In genomic region chr2:106431141-106431540, GRCm38 (mm10) we compare ENCODE assay signal across 9 mouse cellular contexts.
DNase-seq lines count a peak whose midpoint lies in the region; ATAC-seq lines count a peak whose summit lies in the region.
"Had no signal": no experiment of that assay in that cellular context is flagged by ENCODE, and none has a peak within 500 bp of the region (broad histone marks: within the 10 kb centered on the region; RNA-seq: fewer than 3 reads in every experiment).

No protein-coding gene starts in this region.

- 0 out of 2 replicates have a peak overlapping the region, but pooled peaks have one; percentile 15 for H3K27ac ChIP-seq in embryonic facial prominence, embryonic 10.5 days (replicated peaks)
- H3K27ac ChIP-seq in heart, embryonic 10.5 days = peak overlapping the region; percentile 29; the same call in 1 of the 2 replicates
- H3K27ac ChIP-seq in kidney, embryonic 14.5 days (ENCODE audit: low read depth, low read length) = no peak overlapping the region
- H3K27ac ChIP-seq in limb, embryonic 12.5 days = no peak overlapping the region
- 0 out of 2 replicates have a peak overlapping the region, but pooled peaks have one; percentile 19 for H3K27ac ChIP-seq in neural tube, embryonic 13.5 days (replicated peaks)

- 26% methylated on average over 8 of the region's 8 CpGs for WGBS in embryonic facial prominence, embryonic 10.5 days
- 30% methylated on average over 8 of the region's 8 CpGs for WGBS in heart, embryonic 10.5 days
- WGBS in kidney, embryonic 14.5 days = 30% methylated on average over 8 of the region's 8 CpGs
- 30% methylated on average over 8 of the region's 8 CpGs for WGBS in limb, embryonic 12.5 days
- 30% methylated on average over 8 of the region's 8 CpGs for WGBS in neural tube, embryonic 13.5 days

- no peak overlapping the region for H3K4me2 ChIP-seq in kidney, embryonic 14.5 days (replicated peaks; ENCODE audit: low read depth, low read length)
- H3K4me2 ChIP-seq in limb, embryonic 12.5 days = peak overlapping the region; percentile 34
- H3K4me2 ChIP-seq in neural tube, embryonic 13.5 days = peak overlapping the region; percentile 48

- no peak overlapping the region for H3K9ac ChIP-seq in kidney, embryonic 14.5 days (ENCODE audit: low read depth, low read length)
- H3K9ac ChIP-seq in limb, embryonic 12.5 days (replicated peaks) = no peak overlapping the region
- peak overlapping the region; percentile 43 for H3K9ac ChIP-seq in neural tube, embryonic 13.5 days

- 0 out of 2 replicates have a peak, but pooled peaks have one; percentile 24 for ATAC-seq in kidney, embryonic 14.5 days (ENCODE audit: low FRiP score, low TSS enrichment)
- no peak for ATAC-seq in limb, embryonic 12.5 days (ENCODE audit: insufficient number of reproducible peaks, insufficient read depth, low FRiP score, low TSS enrichment, low read depth)
- peak; percentile 79 for ATAC-seq in neural tube, embryonic 13.5 days (ENCODE audit: low read depth)

- peaks cover 53% of the 10 kb centered on the region for H3K4me1 ChIP-seq in embryonic facial prominence, embryonic 10.5 days
- H3K4me1 ChIP-seq in heart, embryonic 10.5 days = peaks cover 29% of the 10 kb centered on the region
- 0 out of 2 replicates have a peak, but pooled peaks cover 5% of the 10 kb centered on the region for H3K4me1 ChIP-seq in kidney, embryonic 14.5 days (ENCODE audit: control insufficient read depth, insufficient read depth, low read length)
- peaks cover 46% of the 10 kb centered on the region for H3K4me1 ChIP-seq in limb, embryonic 12.5 days (replicated peaks)
- peaks cover 23% of the 10 kb centered on the region for H3K4me1 ChIP-seq in neural tube, embryonic 13.5 days (replicated peaks)

- no peaks in the 10 kb centered on the region for H3K36me3 ChIP-seq in embryonic facial prominence, embryonic 10.5 days (replicated peaks)
- H3K36me3 ChIP-seq in heart, embryonic 10.5 days = no peaks in the 10 kb centered on the region
- H3K36me3 ChIP-seq in kidney, embryonic 14.5 days (ENCODE audit: control insufficient read depth, insufficient read depth, low read length) = no peaks in the 10 kb centered on the region
- H3K36me3 ChIP-seq in limb, embryonic 12.5 days = no peaks in the 10 kb centered on the region
- no peaks in the 10 kb centered on the region for H3K36me3 ChIP-seq in neural tube, embryonic 13.5 days
- H3K36me3 ChIP-seq: G1E had no signal

- H3K27me3 ChIP-seq in embryonic facial prominence, embryonic 10.5 days (replicated peaks; ENCODE audit: low read depth, poor library complexity, severe bottlenecking) = peaks cover 28% of the 10 kb centered on the region
- no peaks in the 10 kb centered on the region for H3K27me3 ChIP-seq in heart, embryonic 10.5 days (ENCODE audit: insufficient read depth, poor library complexity, severe bottlenecking)
- H3K27me3 ChIP-seq in kidney, embryonic 14.5 days (ENCODE audit: control insufficient read depth, insufficient read depth, low read length) = 0 out of 2 replicates have a peak, but pooled peaks cover 4% of the 10 kb centered on the region
- H3K27me3 ChIP-seq in limb, embryonic 12.5 days = peaks cover 8% of the 10 kb centered on the region
- no peaks in the 10 kb centered on the region; the same call in 1 of the 2 replicates for H3K27me3 ChIP-seq in neural tube, embryonic 13.5 days

- H3K9me3 ChIP-seq in embryonic facial prominence, embryonic 10.5 days = no peaks in the 10 kb centered on the region
- no peaks in the 10 kb centered on the region for H3K9me3 ChIP-seq in heart, embryonic 10.5 days
- H3K9me3 ChIP-seq in kidney, embryonic 14.5 days (ENCODE audit: control insufficient read depth, low read length) = no peaks in the 10 kb centered on the region
- H3K9me3 ChIP-seq in limb, embryonic 12.5 days = no peaks in the 10 kb centered on the region
- no peaks in the 10 kb centered on the region for H3K9me3 ChIP-seq in neural tube, embryonic 13.5 days

- peak overlapping the region; percentile 32 for H3K4me3 ChIP-seq in embryonic facial prominence, embryonic 10.5 days
- peak overlapping the region; percentile 42 for H3K4me3 ChIP-seq in heart, embryonic 10.5 days
- no peak overlapping the region for H3K4me3 ChIP-seq in kidney, embryonic 14.5 days (ENCODE audit: low read length)
- no peak overlapping the region for H3K4me3 ChIP-seq in limb, embryonic 12.5 days (replicated peaks)
- H3K4me3 ChIP-seq in neural tube, embryonic 13.5 days = 0 out of 2 replicates have a peak overlapping the region, but pooled peaks have one; percentile 19

- peak; percentile 8 to 18 for DNase-seq in urinary bladder, adult 18-20 months (ENCODE audit: low spot score in 2 of 2)
- no peak for DNase-seq in urinary bladder, adult 2 months (ENCODE audit: low spot score)
- DNase-seq in embryonic facial prominence, embryonic 10.5 days (ENCODE audit: low spot score) = peak; percentile 72
- peak; percentile 73 for DNase-seq in heart, embryonic 10.5 days (ENCODE audit: low spot score)
- DNase-seq in urinary bladder, postnatal 4 days (ENCODE audit: low spot score in 2 of 2) = peak; percentile 31 to 64

Comparison
In these comparisons a context has a peak if more than half of its experiments do, and no peak if none do; other contexts are left out.
1. H3K27ac ChIP-seq: peak in embryonic facial prominence, embryonic 10.5 days (single experiment), heart, embryonic 10.5 days (single experiment) and neural tube, embryonic 13.5 days (single experiment); none in kidney, embryonic 14.5 days (single experiment) and limb, embryonic 12.5 days (single experiment).
2. H3K4me3 ChIP-seq: peak in embryonic facial prominence, embryonic 10.5 days (single experiment), heart, embryonic 10.5 days (single experiment) and neural tube, embryonic 13.5 days (single experiment); none in kidney, embryonic 14.5 days (single experiment) and limb, embryonic 12.5 days (single experiment).